Mouse (Mus musculus): ENCODE measurements at regions not wholly inside any gene's neighbourhood (a gene's known extent, or its start where the extent isn't known, plus 50 kb on each side); places are given as distances from the start of the nearest gene placed in this dataset.

DNA sequence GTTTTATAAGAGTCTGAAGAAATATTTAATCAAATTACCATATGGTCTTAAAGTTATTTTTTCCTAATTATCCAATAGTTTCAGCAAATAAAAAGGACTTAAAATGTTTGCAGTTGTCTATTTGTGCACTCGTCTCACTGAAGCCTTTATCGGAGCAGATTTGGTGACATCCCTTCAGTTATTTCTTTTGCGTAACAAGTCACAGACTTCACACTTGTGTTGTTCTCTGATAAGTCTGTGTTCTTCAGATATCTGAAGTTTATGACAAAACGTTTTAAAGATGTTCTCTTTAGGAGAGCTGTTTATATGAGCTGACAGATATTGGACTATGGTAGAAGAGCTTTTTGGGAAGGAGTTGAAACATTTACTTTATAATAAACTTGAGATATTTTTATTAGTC lies 233.8 kb upstream of the Prdm1 start:
- WGBS = 83% methylated on average over 4 of the region's 4 CpGs
- H3K36me3 ChIP-seq (ENCODE audit: control insufficient read depth, insufficient read depth, low read length) = no peaks in the 10 kb centered on the region
- H3K27me3 ChIP-seq (replicated peaks; ENCODE audit: control insufficient read depth, insufficient read depth, low read length) = no peaks in the 10 kb centered on the region; the same call in 1 of the 2 replicates
- ATAC-seq = no peak
- no peak overlapping the region for H3K4me2 ChIP-seq (ENCODE audit: low read length)
- no peak overlapping the region for H3K9ac ChIP-seq (ENCODE audit: low read depth, low read length)
- H3K27ac ChIP-seq (ENCODE audit: low read depth, low read length) = no peak overlapping the region
- H3K4me3 ChIP-seq (ENCODE audit: low read length) = no peak overlapping the region
- H3K9me3 ChIP-seq (ENCODE audit: control insufficient read depth, low read length) = no peaks in the 10 kb centered on the region
- no peaks in the 10 kb centered on the region for H3K4me1 ChIP-seq (ENCODE audit: control insufficient read depth, insufficient read depth, low read depth, low read length)

DNA sequence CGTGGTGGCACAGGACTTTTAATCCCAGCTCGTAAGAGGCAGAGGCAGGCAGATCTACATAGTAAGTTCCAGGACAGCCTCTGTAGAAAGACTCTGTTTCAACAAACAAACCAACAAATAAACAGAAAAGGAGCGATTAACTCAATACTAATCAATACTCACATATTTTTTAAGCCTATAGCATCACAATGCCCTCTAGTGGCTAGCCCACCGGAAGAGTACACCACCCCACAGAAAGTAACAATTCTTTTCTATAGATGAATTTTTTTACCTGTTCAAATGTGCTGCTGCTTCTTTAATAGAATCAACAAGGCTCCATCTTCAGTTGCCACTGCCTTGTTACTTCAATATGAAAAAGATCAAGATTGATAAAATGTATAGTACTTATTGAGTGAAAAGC lies 233.0 kb upstream of the Prdm1 start:
- no peak overlapping the region for H3K9ac ChIP-seq (ENCODE audit: low read depth, low read length)
- H3K4me1 ChIP-seq (ENCODE audit: control insufficient read depth, insufficient read depth, low read depth, low read length) = no peaks in the 10 kb centered on the region
- no peak overlapping the region for H3K27ac ChIP-seq (ENCODE audit: low read depth, low read length)
- no peaks in the 10 kb centered on the region for H3K27me3 ChIP-seq (replicated peaks; ENCODE audit: control insufficient read depth, insufficient read depth, low read length)
- H3K36me3 ChIP-seq (ENCODE audit: control insufficient read depth, insufficient read depth, low read length) = no peaks in the 10 kb centered on the region
- no peak for ATAC-seq
- WGBS = 76% methylated on average over 4 of the region's 4 CpGs
- H3K4me2 ChIP-seq (ENCODE audit: low read length) = no peak overlapping the region
- H3K4me3 ChIP-seq (ENCODE audit: low read length) = no peak overlapping the region
- H3K9me3 ChIP-seq (ENCODE audit: control insufficient read depth, low read length) = no peaks in the 10 kb centered on the region

DNA sequence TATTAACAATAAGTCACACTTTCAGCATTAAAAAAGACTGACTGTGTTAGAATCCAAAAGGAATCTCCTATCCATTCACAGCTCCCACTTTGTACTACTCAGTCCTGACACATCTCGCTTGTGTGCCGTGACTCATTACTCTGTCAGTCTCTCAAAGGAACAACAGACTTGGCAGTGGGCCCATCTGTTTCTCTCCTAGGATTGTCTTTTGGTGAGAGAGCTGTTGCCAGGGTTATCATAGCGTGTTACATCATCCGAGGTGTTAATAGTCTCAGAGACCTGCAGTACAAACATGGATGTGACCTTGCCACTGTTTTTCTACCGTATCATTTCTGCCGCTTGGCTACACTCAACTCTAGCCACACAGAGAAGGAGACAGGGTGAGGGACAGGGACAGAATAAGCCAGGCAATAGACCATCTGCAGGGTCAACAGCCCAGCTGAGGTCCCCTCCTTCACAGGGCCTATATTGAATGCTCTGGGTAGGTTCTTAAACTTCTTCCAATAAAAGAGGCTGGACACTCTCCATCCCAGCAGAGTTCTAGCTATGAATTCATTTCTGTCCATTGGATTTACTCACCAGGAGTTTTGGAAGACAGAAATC lies 227.2 kb upstream of the Prdm1 start:
- WGBS = 34% methylated on average over 6 of the region's 6 CpGs

DNA sequence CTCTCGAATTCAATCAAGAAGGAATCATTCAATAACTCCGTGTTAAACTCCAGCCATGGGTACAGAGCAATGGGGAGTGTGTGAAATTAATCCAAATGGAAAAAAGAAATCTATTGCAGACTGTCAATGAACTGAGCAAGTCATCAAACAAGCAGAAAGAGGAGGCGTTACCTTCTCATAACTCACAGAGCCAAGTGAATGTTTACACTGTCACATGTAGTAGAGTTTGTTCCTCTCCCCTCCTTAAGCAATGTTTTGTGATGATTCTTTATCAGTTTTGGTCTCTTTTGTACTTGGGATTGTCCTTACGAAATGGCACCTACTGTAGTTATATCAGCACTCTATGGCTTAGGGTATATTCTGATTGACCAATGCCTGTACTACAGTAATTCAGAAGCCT lies 226.6 kb upstream of the Prdm1 start:
- no peak overlapping the region for H3K9ac ChIP-seq (ENCODE audit: low read depth, low read length)
- whole genome bisulfite sequencing = 67% methylated on average over 4 of the region's 4 CpGs
- no peak for ATAC-seq

More for the DNA sequence above, 227.2 kb upstream of the Prdm1 start:
- Histone ChIP-seq H3K9ac (ENCODE audit: low read depth, low read length) (no peak overlapping the region), H3K4me2 (ENCODE audit: low read length) (no peak overlapping the region), H3K4me3 (ENCODE audit: low read length) (no peak overlapping the region), H3K27me3 (replicated peaks; ENCODE audit: control insufficient read depth, insufficient read depth, low read length) (no peaks in the 10 kb centered on the region), H3K9me3 (ENCODE audit: control insufficient read depth, low read length) (no peaks in the 10 kb centered on the region), H3K4me1 (ENCODE audit: control insufficient read depth, insufficient read depth, low read depth, low read length) (no peaks in the 10 kb centered on the region), H3K27ac (ENCODE audit: low read depth, low read length) (no peak overlapping the region), H3K36me3 (ENCODE audit: control insufficient read depth, insufficient read depth, low read length) (no peaks in the 10 kb centered on the region)
- ATAC-seq = peak; percentile 68; the same call in 1 of the 2 replicates

DNA sequence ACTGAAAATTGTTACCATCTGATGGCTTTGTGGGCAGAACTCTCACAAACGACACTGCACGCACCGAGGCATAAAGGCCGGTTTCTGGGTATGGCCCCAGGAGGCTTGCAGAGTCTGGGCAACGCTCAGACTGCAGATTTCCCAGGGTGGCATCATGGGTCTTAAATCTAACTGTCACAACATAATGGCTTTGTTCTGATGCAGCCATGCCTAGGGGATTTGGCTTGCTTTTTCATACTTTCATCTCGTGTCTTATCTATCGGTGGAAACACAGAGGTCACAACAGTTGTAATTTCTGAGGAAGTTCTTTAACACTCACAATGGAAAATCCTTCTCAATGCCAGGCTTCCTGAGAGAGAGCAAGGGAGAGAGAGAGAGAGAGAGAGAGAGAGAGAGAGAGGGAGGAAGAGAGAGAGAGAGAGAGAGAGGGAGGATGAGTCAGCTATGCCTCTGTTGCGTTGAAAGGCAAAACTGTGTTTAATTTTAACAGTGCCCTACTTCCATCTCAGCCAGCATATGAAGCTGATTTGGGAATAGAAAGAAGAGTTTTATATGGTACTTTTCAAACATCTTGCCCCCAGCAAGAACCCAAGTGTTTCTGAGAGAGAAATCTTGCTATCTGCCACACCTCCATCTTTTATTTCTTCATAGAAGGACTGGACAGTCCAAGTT lies 224.6 kb upstream of the Prdm1 start:
- H3K27ac ChIP-seq (ENCODE audit: low read depth, low read length) = no peak overlapping the region
- no peaks in the 10 kb centered on the region for H3K36me3 ChIP-seq (ENCODE audit: control insufficient read depth, insufficient read depth, low read length)
- 0 out of 2 replicates have a peak, but pooled peaks have one; percentile 30 for ATAC-seq
- H3K4me1 ChIP-seq (ENCODE audit: control insufficient read depth, insufficient read depth, low read depth, low read length) = no peaks in the 10 kb centered on the region
- 38% methylated on average over 8 of the region's 8 CpGs for WGBS
- H3K4me3 ChIP-seq (ENCODE audit: low read length) = no peak overlapping the region
- no peaks in the 10 kb centered on the region for H3K9me3 ChIP-seq (ENCODE audit: control insufficient read depth, low read length)
- H3K27me3 ChIP-seq (replicated peaks; ENCODE audit: control insufficient read depth, insufficient read depth, low read length) = no peaks in the 10 kb centered on the region
- H3K9ac ChIP-seq (ENCODE audit: low read depth, low read length) = no peak overlapping the region
- H3K4me2 ChIP-seq (ENCODE audit: low read length) = no peak overlapping the region

More for the DNA sequence above, 226.6 kb upstream of the Prdm1 start:
- no peak overlapping the region for H3K27ac ChIP-seq (ENCODE audit: low read depth, low read length)
- no peaks in the 10 kb centered on the region for H3K9me3 ChIP-seq (ENCODE audit: control insufficient read depth, low read length)
- H3K4me1 ChIP-seq (ENCODE audit: control insufficient read depth, insufficient read depth, low read depth, low read length) = no peaks in the 10 kb centered on the region
- no peak overlapping the region for H3K4me3 ChIP-seq (ENCODE audit: low read length)
- H3K36me3 ChIP-seq (ENCODE audit: control insufficient read depth, insufficient read depth, low read length) = no peaks in the 10 kb centered on the region
- H3K27me3 ChIP-seq (replicated peaks; ENCODE audit: control insufficient read depth, insufficient read depth, low read length) = no peaks in the 10 kb centered on the region
- no peak overlapping the region for H3K4me2 ChIP-seq (ENCODE audit: low read length)

DNA sequence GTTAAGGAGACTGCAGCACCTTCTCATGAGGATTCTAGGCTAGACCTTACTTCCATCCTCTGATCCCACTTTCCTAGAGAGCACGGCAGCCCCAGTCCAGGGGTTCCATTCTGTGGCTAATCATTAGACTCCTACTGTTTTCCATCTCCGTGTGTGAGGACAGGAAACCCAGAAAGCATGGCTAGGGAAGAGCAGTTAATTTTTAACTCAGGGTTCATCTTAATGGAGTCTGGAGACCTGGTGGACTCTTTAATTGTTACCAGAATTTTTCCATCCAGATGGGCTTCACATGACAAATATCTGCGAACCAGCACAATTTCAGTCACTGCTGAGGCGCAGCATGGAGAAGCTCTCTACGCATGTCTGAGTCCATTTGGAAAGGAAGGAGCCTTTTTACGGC lies 222.8 kb upstream of the Prdm1 start:
- no peak overlapping the region for H3K27ac ChIP-seq (ENCODE audit: low read depth, low read length)
- no peak overlapping the region for H3K4me2 ChIP-seq (ENCODE audit: low read length)
- no peaks in the 10 kb centered on the region for H3K36me3 ChIP-seq (ENCODE audit: control insufficient read depth, insufficient read depth, low read length)
- no peaks in the 10 kb centered on the region for H3K4me1 ChIP-seq (ENCODE audit: control insufficient read depth, insufficient read depth, low read depth, low read length)
- H3K9me3 ChIP-seq (ENCODE audit: control insufficient read depth, low read length) = no peaks in the 10 kb centered on the region
- WGBS = 80% methylated on average over 6 of the region's 6 CpGs
- H3K9ac ChIP-seq (ENCODE audit: low read depth, low read length) = no peak overlapping the region
- H3K4me3 ChIP-seq (ENCODE audit: low read length) = no peak overlapping the region
- ATAC-seq = no peak
- no peaks in the 10 kb centered on the region for H3K27me3 ChIP-seq (replicated peaks; ENCODE audit: control insufficient read depth, insufficient read depth, low read length)

DNA sequence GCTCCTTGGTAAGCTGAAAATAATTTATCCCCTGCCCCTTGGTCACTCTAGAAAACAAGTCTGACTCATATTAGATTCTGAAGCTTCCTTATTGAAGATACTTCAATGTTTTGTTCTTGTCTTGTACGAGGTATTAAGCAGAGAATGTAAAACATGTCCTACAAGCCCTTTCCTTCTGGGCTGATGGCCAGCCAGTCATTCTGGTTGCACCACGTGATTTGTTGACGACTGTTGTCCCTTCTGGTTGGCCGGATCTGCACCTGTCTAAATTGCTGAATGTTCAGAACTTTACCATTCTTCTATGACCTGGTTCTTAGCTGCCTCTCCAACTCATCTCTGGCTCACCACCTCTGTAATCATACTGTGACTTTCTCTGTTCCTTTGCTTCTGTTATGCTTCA lies 220.9 kb upstream of the Prdm1 start:
- no peaks in the 10 kb centered on the region for H3K36me3 ChIP-seq (ENCODE audit: control insufficient read depth, insufficient read depth, low read length)
- H3K4me3 ChIP-seq (ENCODE audit: low read length) = no peak overlapping the region
- WGBS = 74% methylated on average over 4 of the region's 4 CpGs
- no peak overlapping the region for H3K9ac ChIP-seq (ENCODE audit: low read depth, low read length)
- no peak overlapping the region for H3K27ac ChIP-seq (ENCODE audit: low read depth, low read length)
- H3K9me3 ChIP-seq (ENCODE audit: control insufficient read depth, low read length) = no peaks in the 10 kb centered on the region
- no peaks in the 10 kb centered on the region for H3K27me3 ChIP-seq (replicated peaks; ENCODE audit: control insufficient read depth, insufficient read depth, low read length)
- H3K4me1 ChIP-seq (ENCODE audit: control insufficient read depth, insufficient read depth, low read depth, low read length) = no peaks in the 10 kb centered on the region
- H3K4me2 ChIP-seq (ENCODE audit: low read length) = no peak overlapping the region
- ATAC-seq = no peak

DNA sequence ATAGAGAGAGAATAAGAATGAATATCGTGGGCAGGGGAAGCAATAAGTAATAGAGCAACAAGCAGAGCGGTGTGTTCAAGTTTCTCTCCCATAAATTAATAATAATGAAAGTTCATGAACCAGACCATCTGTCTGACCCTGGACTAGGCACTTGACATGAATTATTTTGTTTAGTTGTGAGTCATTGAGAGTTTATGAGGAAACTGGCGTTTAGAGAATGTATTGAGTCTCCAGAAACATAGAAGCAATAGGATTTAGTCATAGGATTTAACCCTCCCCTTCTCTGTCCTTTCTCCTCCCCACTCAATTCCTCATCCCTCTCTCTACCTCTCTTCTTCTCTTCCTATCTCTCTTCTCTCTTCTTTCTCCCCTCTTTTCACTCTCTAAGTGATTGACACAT lies 219.1 kb upstream of the Prdm1 start:
- H3K9ac ChIP-seq (ENCODE audit: low read depth, low read length) = no peak overlapping the region
- no peak overlapping the region for H3K27ac ChIP-seq (ENCODE audit: low read depth, low read length)
- no peaks in the 10 kb centered on the region for H3K4me1 ChIP-seq (ENCODE audit: control insufficient read depth, insufficient read depth, low read depth, low read length)
- WGBS = 85% methylated on average over 3 of the region's 3 CpGs
- H3K4me2 ChIP-seq (ENCODE audit: low read length) = no peak overlapping the region
- no peaks in the 10 kb centered on the region for H3K27me3 ChIP-seq (replicated peaks; ENCODE audit: control insufficient read depth, insufficient read depth, low read length)
- H3K36me3 ChIP-seq (ENCODE audit: control insufficient read depth, insufficient read depth, low read length) = no peaks in the 10 kb centered on the region
- no peak overlapping the region for H3K4me3 ChIP-seq (ENCODE audit: low read length)
- H3K9me3 ChIP-seq (ENCODE audit: control insufficient read depth, low read length) = no peaks in the 10 kb centered on the region
- ATAC-seq = no peak

DNA sequence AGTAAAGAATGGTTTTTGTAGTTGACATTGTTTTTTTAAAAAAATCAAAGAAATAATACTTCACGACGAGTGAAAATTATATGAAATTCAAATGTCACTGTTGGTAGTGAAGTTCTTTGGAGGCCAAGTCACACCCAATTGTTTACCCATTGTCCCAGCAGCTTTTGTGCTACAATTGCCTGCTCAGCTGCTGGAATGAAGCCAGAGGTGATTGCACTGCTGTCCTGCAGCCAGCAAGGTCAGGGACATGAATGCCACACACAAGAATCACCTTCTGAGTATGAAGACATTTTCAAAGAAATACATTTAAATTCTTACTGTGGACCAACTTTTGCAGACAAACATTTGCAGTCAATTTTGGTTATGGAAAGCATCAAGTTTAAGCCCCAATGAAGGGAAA lies 215.9 kb upstream of the Prdm1 start:
- WGBS = 38% methylated on average over 2 of the region's 2 CpGs
- no peaks in the 10 kb centered on the region for H3K36me3 ChIP-seq (ENCODE audit: control insufficient read depth, insufficient read depth, low read length)
- H3K4me3 ChIP-seq (ENCODE audit: low read length) = no peak overlapping the region
- no peak overlapping the region for H3K27ac ChIP-seq (ENCODE audit: low read depth, low read length)
- no peaks in the 10 kb centered on the region for H3K27me3 ChIP-seq (replicated peaks; ENCODE audit: control insufficient read depth, insufficient read depth, low read length)
- H3K4me1 ChIP-seq (ENCODE audit: control insufficient read depth, insufficient read depth, low read depth, low read length) = no peaks in the 10 kb centered on the region
- H3K9me3 ChIP-seq (ENCODE audit: control insufficient read depth, low read length) = no peaks in the 10 kb centered on the region
- no peak for ATAC-seq
- no peak overlapping the region for H3K9ac ChIP-seq (ENCODE audit: low read depth, low read length)
- no peak overlapping the region for H3K4me2 ChIP-seq (ENCODE audit: low read length)
